Mouse (Mus musculus): ENCODE data around the gene Tuba8.

Tuba8 gene

GRCm38 (mm10) chr6:121226043-121226442, 15.5 kb downstream of the Tuba8 start:
- no peak for DNase-seq (ENCODE audit: inconsistent age in 2 of 2, low spot score in 1 of 2)

- no peak for DNase-seq (ENCODE audit: inconsistent age in 2 of 2, low spot score in 1 of 2)
These were observed 16.2 kb downstream of the Tuba8 start for GRCm38 (mm10) chr6:121226744-121227143.

- DNase-seq (ENCODE audit: inconsistent age in 2 of 2, low spot score in 1 of 2) = no peak
These were observed 17.9 kb downstream of the Tuba8 start for GRCm38 (mm10) chr6:121228421-121228820.

- no peak for DNase-seq (ENCODE audit: inconsistent age in 2 of 2, low spot score in 1 of 2)
These were observed 22.2 kb downstream of the Tuba8 start for GRCm38 (mm10) chr6:121232652-121233051.

- DNase-seq (ENCODE audit: inconsistent age in 2 of 2, low spot score in 1 of 2) = no peak
These were observed 25.9 kb downstream of the Tuba8 start for GRCm38 (mm10) chr6:121236386-121236785.

- no peak for DNase-seq (ENCODE audit: inconsistent age in 2 of 2, low spot score in 1 of 2)
These were observed 27.7 kb downstream of the Tuba8 start for GRCm38 (mm10) chr6:121238209-121238608.

GRCm38 (mm10) chr6:121241780-121242179, 31.3 kb downstream of the Tuba8 start:
- DNase-seq (ENCODE audit: inconsistent age in 2 of 2, low spot score in 1 of 2) = no peak

GRCm38 (mm10) chr6:121243161-121243560, 32.7 kb downstream of the Tuba8 start:
- no peak for DNase-seq (ENCODE audit: inconsistent age in 2 of 2, low spot score in 1 of 2)

- peak; percentile 96 to 98 for DNase-seq (ENCODE audit: inconsistent age in 2 of 2, low spot score in 1 of 2)
These were observed 34.9 kb downstream of the Tuba8 start, which contains the start of gene Usp18 for GRCm38 (mm10) chr6:121245127-121246036. Gene Usp18, plus strand, starts transcription at chr6:121245906.

- DNase-seq (ENCODE audit: inconsistent age in 2 of 2, low spot score in 1 of 2) = no peak
These were observed 35.5 kb downstream of the Tuba8 start for GRCm38 (mm10) chr6:121246037-121246361.

GRCm38 (mm10) chr6:121250406-121250805, 39.9 kb downstream of the Tuba8 start:
- no peak for DNase-seq (ENCODE audit: inconsistent age in 2 of 2, low spot score in 1 of 2)

- no peak for DNase-seq (ENCODE audit: inconsistent age in 2 of 2, low spot score in 1 of 2)
These were observed 40.8 kb downstream of the Tuba8 start for GRCm38 (mm10) chr6:121251256-121251655.

GRCm38 (mm10) chr6:121260548-121260947, 50.1 kb downstream of the Tuba8 start:
- peak; percentile 67 to 92 for DNase-seq (ENCODE audit: inconsistent age in 2 of 2, low spot score in 1 of 2)

- no peak for DNase-seq (ENCODE audit: inconsistent age in 2 of 2, low spot score in 1 of 2)
These were observed 50.7 kb downstream of the Tuba8 start for GRCm38 (mm10) chr6:121261233-121261632.

GRCm38 (mm10) chr6:121262004-121262403, 51.5 kb downstream of the Tuba8 start:
- DNase-seq (ENCODE audit: inconsistent age in 2 of 2, low spot score in 1 of 2) = peak in 1 of 2 experiments; percentile 34

- peak; percentile 59 to 89 for DNase-seq (ENCODE audit: inconsistent age in 2 of 2, low spot score in 1 of 2)
These were observed 52.0 kb downstream of the Tuba8 start for GRCm38 (mm10) chr6:121262496-121262895.

GRCm38 (mm10) chr6:121270156-121270555, 59.7 kb downstream of the Tuba8 start:
- no peak for DNase-seq (ENCODE audit: inconsistent age in 2 of 2, low spot score in 1 of 2)

- no peak for DNase-seq (ENCODE audit: inconsistent age in 2 of 2, low spot score in 1 of 2)
These were observed 61.2 kb downstream of the Tuba8 start for GRCm38 (mm10) chr6:121271707-121272074.

- DNase-seq (ENCODE audit: inconsistent age in 2 of 2, low spot score in 1 of 2) = peak; percentile 82 to 95
These were observed 61.7 kb downstream of the Tuba8 start for GRCm38 (mm10) chr6:121272075-121272800.

- peak in 1 of 2 experiments; percentile 78 for DNase-seq (ENCODE audit: inconsistent age in 2 of 2, low spot score in 1 of 2)
These were observed 63.9 kb downstream of the Tuba8 start for GRCm38 (mm10) chr6:121274356-121274755.

All from adrenal gland, adult (tissue).